11 mouse cellular contexts compared by ENCODE assay signal in the genomic region with DNA sequence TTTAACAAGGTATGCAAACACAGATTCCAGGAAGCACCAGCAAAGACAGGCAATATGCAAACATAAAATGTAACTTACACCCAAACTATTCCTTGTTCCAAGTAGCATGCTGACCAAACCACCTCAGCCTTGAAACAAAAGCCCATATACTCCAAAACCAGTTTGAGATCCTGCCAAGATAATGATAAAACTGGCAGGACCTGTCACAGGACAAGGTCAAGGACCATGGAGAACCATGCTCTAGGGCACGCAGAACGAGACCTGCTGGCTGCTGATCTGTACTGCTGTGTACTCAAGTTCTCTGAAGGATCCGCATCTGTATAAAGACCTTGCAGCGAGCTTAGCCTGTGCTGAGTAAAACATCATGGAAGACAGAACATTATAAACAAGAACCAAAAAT. TPM values are rescaled to one million over a fixed set of nuclear protein-coding genes. Genes with fewer than 3 reads are reported as not detected.
DNase-seq lines count a peak whose midpoint lies in the region; ATAC-seq and TF ChIP-seq lines count a peak whose summit lies in the region.
"Had no signal": no experiment of that assay in that cellular context is flagged by ENCODE, and none has a peak within 500 bp of the region (broad histone marks: within the 10 kb centered on the region; RNA-seq: fewer than 3 reads in every experiment).

No protein-coding gene starts in this region.

- ATAC-seq in lung, embryonic 15.5 days (ENCODE audit: borderline replicate concordance, extremely low read depth, low FRiP score, low TSS enrichment), result no peak
- ATAC-seq in midbrain, embryonic 14.5 days (ENCODE audit: low FRiP score, low TSS enrichment), result no peak

- H3K36me3 ChIP-seq in lung, embryonic 15.5 days, result no peaks in the 10 kb centered on the region
- 0 out of 2 replicates have a peak, but pooled peaks cover 4% of the 10 kb centered on the region for H3K36me3 ChIP-seq in midbrain, embryonic 14.5 days (ENCODE audit: control insufficient read depth, insufficient read depth, low read length)

- H3K4me2 ChIP-seq in lung, embryonic 15.5 days, result 0 out of 2 replicates have a peak overlapping the region, but pooled peaks have one; percentile 68
- peak overlapping the region; percentile 72 for H3K4me2 ChIP-seq in midbrain, embryonic 14.5 days (ENCODE audit: low read length)

- TF ChIP-seq CTCF in cortical plate, adult 2 months (IDR thresholded peaks at IDR 0.05; ENCODE audit: extremely low read depth, insufficient read depth, low read length), result no peak

- H3K27me3 ChIP-seq in lung, embryonic 15.5 days, result no peaks in the 10 kb centered on the region
- H3K27me3 ChIP-seq in midbrain, embryonic 14.5 days (ENCODE audit: control insufficient read depth, insufficient read depth, low read length), result no peaks in the 10 kb centered on the region

- no peak for TF ChIP-seq POLR2A in cortical plate, adult 2 months (IDR thresholded peaks at IDR 0.05; ENCODE audit: extremely low read depth, insufficient read depth, low read length)

- H3K4me3 ChIP-seq in lung, embryonic 15.5 days, result no peak overlapping the region
- H3K4me3 ChIP-seq in cortical plate, adult 2 months (ENCODE audit: insufficient read depth, low read length), result peak overlapping the region; percentile 26; the same call in 1 of the 2 replicates
- peak overlapping the region; percentile 73 for H3K4me3 ChIP-seq in midbrain, embryonic 14.5 days (replicated peaks; ENCODE audit: low read depth, low read length)

- H3K27ac ChIP-seq in lung, embryonic 15.5 days, result no peak overlapping the region
- no peak overlapping the region for H3K27ac ChIP-seq in cortical plate, adult 2 months (ENCODE audit: insufficient read depth, low read length)
- no peak overlapping the region for H3K27ac ChIP-seq in midbrain, embryonic 14.5 days (replicated peaks; ENCODE audit: low read depth, low read length)

- intact Hi-C loops in left cerebral cortex, postnatal 36 days (cut with DNase I), result no loop called here

- H3K4me1 ChIP-seq in lung, embryonic 15.5 days, result peaks cover 8% of the 10 kb centered on the region
- peaks cover 3% of the 10 kb centered on the region; the same call in 1 of the 2 replicates for H3K4me1 ChIP-seq in cortical plate, adult 2 months (ENCODE audit: control insufficient read depth, insufficient read depth, low read length)
- H3K4me1 ChIP-seq in midbrain, embryonic 14.5 days (ENCODE audit: control insufficient read depth, insufficient read depth, low read length), result peaks cover 14% of the 10 kb centered on the region

- WGBS in lung, embryonic 15.5 days, result 65% methylated on average over 4 of the region's 4 CpGs
- WGBS in midbrain, embryonic 14.5 days, result 88% methylated on average over 4 of the region's 4 CpGs

- peak; percentile 51 for DNase-seq in cerebellum, adult 9-10 months
- DNase-seq in cerebellum, postnatal 25 days, result no peak
- no peak for DNase-seq in lung, postnatal 10 days
- no peak for DNase-seq in midbrain, embryonic 14.5 days
- no peak for DNase-seq in frontal cortex, postnatal 36 days (ENCODE audit: low spot score in 2 of 2)
- no peak for DNase-seq in left cerebral cortex, postnatal 36 days (ENCODE audit: low spot score in 2 of 2)
- DNase-seq: gastrocnemius, postnatal 10 days; heart, postnatal 36 days; kidney, postnatal 25 days had no signal

- no peak overlapping the region for H3K9ac ChIP-seq in lung, embryonic 15.5 days
- H3K9ac ChIP-seq in midbrain, embryonic 14.5 days (replicated peaks; ENCODE audit: low read length), result peak overlapping the region; percentile 65; the same call in 1 of the 2 replicates

- H3K9me3 ChIP-seq in lung, embryonic 15.5 days, result no peaks in the 10 kb centered on the region
- H3K9me3 ChIP-seq in midbrain, embryonic 14.5 days (ENCODE audit: control insufficient read depth, low read length), result no peaks in the 10 kb centered on the region

RNA-seq across cellular contexts. Expression of gene Gpr137c, which starts 1.8 kb away (rescaled TPM):
- 1.4 and 1.5 TPM in 2 replicates for polyA plus RNA-seq in lung, embryonic 15.5 days (2015; fragmentation: Nextera tagmentation; extraction: Ambion mirVana)
- 29.4 and 29.9 TPM in 2 replicates for polyA plus RNA-seq in cortical plate, adult 2 months (2012; rRNA removed)
- polyA plus RNA-seq in midbrain, embryonic 14.5 days (2014; fragmentation: Nextera tagmentation; extraction: Ambion mirVana), result 20.8 and 21.1 TPM in 2 replicates
- 10 to 100 TPM; 31.9 to 35.9 TPM for total RNA-seq in left cerebral cortex, postnatal 36 days (2021)

RNA-seq across cellular contexts. Expression of gene Txndc16, which starts 2.4 kb away (rescaled TPM):
- 13.0 and 16.0 TPM in 2 replicates for polyA plus RNA-seq in lung, embryonic 15.5 days (2015; fragmentation: Nextera tagmentation; extraction: Ambion mirVana)
- 42.3 and 43.5 TPM in 2 replicates for polyA plus RNA-seq in cortical plate, adult 2 months (2012; rRNA removed)
- polyA plus RNA-seq in midbrain, embryonic 14.5 days (2014; fragmentation: Nextera tagmentation; extraction: Ambion mirVana), result 28.4 and 40.0 TPM in 2 replicates
- 10 to 100 TPM; 69.9 to 74.0 TPM for total RNA-seq in left cerebral cortex, postnatal 36 days (2021)
